Mouse (Mus musculus) midbrain, embryonic 13.5 days (tissue): Measurements from ENCODE around the gene Etfbkmt. TPM values are rescaled to one million over a fixed set of nuclear protein-coding genes. Genes with fewer than 3 reads are reported as not detected.

Experiments
- ATAC-seq: fragments of 200-750 bp; cut with Nextera tagmentation; 2 replicates; pipeline ENCODE4 v1.8.0; 2017; ENCODE audit warnings: mild to moderate bottlenecking, moderate TSS enrichment, moderate library complexity
- H3K27ac ChIP-seq: fragments of 300-500 bp; sonication (generic); 2 replicates; pipeline ENCODE4 v1.5.1; 2015; ENCODE audit warnings: inconsistent platforms, mild to moderate bottlenecking, moderate library complexity
- H3K27me3 ChIP-seq: fragments of 300-500 bp; sonication (generic); 2 replicates; pipeline ENCODE4 v1.6.1; 2015; ENCODE audit warnings: mild to moderate bottlenecking, inconsistent platforms
- H3K36me3 ChIP-seq: fragments of 300-500 bp; sonication (generic); 2 replicates; pipeline ENCODE4 v1.6.1; 2015; ENCODE audit warnings: mild to moderate bottlenecking, inconsistent platforms
- H3K4me1 ChIP-seq: fragments of 300-500 bp; sonication (generic); replicated peaks from 2 replicates; pipeline ENCODE4 v1.6.1; 2015; ENCODE audit warnings: inconsistent platforms
- H3K4me2 ChIP-seq: fragments of 300-500 bp; sonication (generic); replicated peaks from 2 replicates; pipeline ENCODE4 v1.6.1; 2015; ENCODE audit warnings: moderate library complexity, mild to moderate bottlenecking, inconsistent platforms
- H3K4me3 ChIP-seq: fragments of 300-500 bp; sonication (generic); replicated peaks from 2 replicates; pipeline ENCODE4 v1.5.1; 2015; ENCODE audit warnings: mild to moderate bottlenecking, inconsistent platforms
- H3K9ac ChIP-seq: fragments of 300-500 bp; sonication (generic); replicated peaks from 2 replicates; pipeline ENCODE4 v1.6.1; 2015; ENCODE audit warnings: mild to moderate bottlenecking, inconsistent platforms
- H3K9me3 ChIP-seq: fragments of 300-500 bp; sonication (generic); 2 replicates; pipeline ENCODE4 v1.6.1; 2016; ENCODE audit warnings: mild to moderate bottlenecking, inconsistent platforms
- WGBS: fragments of 180-500 bp; shearing (Covaris S2); methylation state at CpG from one replicate; pipeline ENCODE4 v1.1.7; 2015; 5-methylcytosine and 5-hydroxymethylcytosine counted together
- polyA plus RNA-seq: library from polyadenylated mRNA; unstranded; fragments of >200 nt; fragmentation: Nextera tagmentation; extraction: Ambion mirVana; gene quantifications from 2 replicates; pipeline ENCODE4 v1.2.1, GENCODE M21; 2015

The Etfbkmt gene
- polyA plus RNA-seq, 1 experiment from 2014 or later: 6.9 TPM

- H3K36me3 ChIP-seq: no peaks in the 10 kb centered on the region
- H3K4me3 ChIP-seq: no peak overlapping the region
- H3K27ac ChIP-seq: no peak overlapping the region
- no peak overlapping the region for H3K4me2 ChIP-seq
- H3K4me1 ChIP-seq: no peaks in the 10 kb centered on the region
- H3K9ac ChIP-seq: no peak overlapping the region
- no peaks in the 10 kb centered on the region for H3K27me3 ChIP-seq
- ATAC-seq: no peak
- H3K9me3 ChIP-seq: no peaks in the 10 kb centered on the region
- WGBS: 71% methylated on average over 5 of the region's 5 CpGs
These were observed 53.7 kb downstream of the Etfbkmt start for GRCm38 (mm10) chr6:149193276-149193905.

- H3K27me3 ChIP-seq: no peaks in the 10 kb centered on the region
- no peaks in the 10 kb centered on the region for H3K9me3 ChIP-seq
- no peak overlapping the region for H3K27ac ChIP-seq
- H3K9ac ChIP-seq: no peak overlapping the region
- WGBS: 80% methylated on average over 3 of the region's 3 CpGs
- H3K36me3 ChIP-seq: no peaks in the 10 kb centered on the region
- ATAC-seq: no peak
- no peaks in the 10 kb centered on the region for H3K4me1 ChIP-seq
- H3K4me2 ChIP-seq: no peak overlapping the region
- H3K4me3 ChIP-seq: no peak overlapping the region
These were observed 57.5 kb downstream of the Etfbkmt start for GRCm38 (mm10) chr6:149197116-149197515.

GRCm38 (mm10) chr6:149198572-149198971 lies 58.9 kb downstream of the Etfbkmt start:
- ATAC-seq: no peak
- H3K4me1 ChIP-seq: no peaks in the 10 kb centered on the region
- H3K4me2 ChIP-seq: no peak overlapping the region
- H3K9ac ChIP-seq: no peak overlapping the region
- no peak overlapping the region for H3K27ac ChIP-seq
- no peaks in the 10 kb centered on the region for H3K36me3 ChIP-seq
- H3K4me3 ChIP-seq: no peak overlapping the region
- H3K27me3 ChIP-seq: no peaks in the 10 kb centered on the region
- H3K9me3 ChIP-seq: no peaks in the 10 kb centered on the region

Other genes with a start within 250 kb of the Etfbkmt start
- gene Caprin2, start 243.6 kb upstream of the Etfbkmt start, polyA plus RNA-seq: 14.5 and 17.1 TPM in 2 replicates
- 141 and 156 TPM in 2 replicates for gene Sinhcaf, start 193.4 kb upstream of the Etfbkmt start, polyA plus RNA-seq
- gene Dennd5b, start 38.2 kb upstream of the Etfbkmt start, polyA plus RNA-seq: 17.4 and 19.2 TPM in 2 replicates
- gene Gm10203, start 9.7 kb upstream of the Etfbkmt start, polyA plus RNA-seq: not detected in 2 replicates
- 119 and 126 TPM in 2 replicates for gene Amn1, start 48.9 kb downstream of the Etfbkmt start, polyA plus RNA-seq
- gene Resf1, start 169.6 kb downstream of the Etfbkmt start, polyA plus RNA-seq: 39.7 and 41.2 TPM in 2 replicates